Mouse (Mus musculus) adrenal gland, adult 2 months (tissue): ENCODE measurements around the gene Arhgap6. TPM values are rescaled to one million over a fixed set of nuclear protein-coding genes. Genes with fewer than 3 reads are reported as not detected.

Experiments used
- DNase-seq: peaks from one replicate; pipeline ENCODE4 v3.0.0; 2021
- polyA plus RNA-seq: library from polyadenylated mRNA; depleted of rRNA; stranded (reverse); fragments of >200 nt; gene quantifications from 2 replicates; pipeline ENCODE4 v1.2.3, GENCODE M21; 2012
- total RNA-seq, 2 experiments: library from RNA; stranded (reverse); gene quantifications; 2 replicates each; pipeline ENCODE4 v1.2.3; 2021

Arhgap6 gene
- total and polyA plus RNA-seq, 3 experiments: 0.92 to 2.9 (median 1.8) TPM

DNA sequence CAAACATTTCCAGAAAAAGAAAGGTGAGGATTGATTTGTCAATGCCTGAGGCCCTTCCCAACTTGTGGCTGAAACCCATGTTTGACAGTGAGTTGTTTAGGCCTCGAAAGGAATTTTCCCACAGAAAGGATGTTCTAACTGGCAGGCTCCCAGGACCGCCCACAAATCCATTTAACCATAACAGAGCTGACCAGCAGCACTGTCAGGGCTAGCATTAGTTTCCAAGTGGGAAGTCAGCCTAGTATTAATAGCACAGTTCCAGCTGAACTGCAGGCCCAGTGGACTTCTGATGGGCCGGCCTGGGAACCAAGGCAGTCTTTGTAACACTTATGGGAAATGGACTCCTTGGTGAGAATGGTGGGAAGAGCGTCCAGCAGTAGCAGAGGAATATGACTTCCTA lies 317.8 kb downstream of the Arhgap6 start:
- DNase-seq: peak; percentile 5

DNA sequence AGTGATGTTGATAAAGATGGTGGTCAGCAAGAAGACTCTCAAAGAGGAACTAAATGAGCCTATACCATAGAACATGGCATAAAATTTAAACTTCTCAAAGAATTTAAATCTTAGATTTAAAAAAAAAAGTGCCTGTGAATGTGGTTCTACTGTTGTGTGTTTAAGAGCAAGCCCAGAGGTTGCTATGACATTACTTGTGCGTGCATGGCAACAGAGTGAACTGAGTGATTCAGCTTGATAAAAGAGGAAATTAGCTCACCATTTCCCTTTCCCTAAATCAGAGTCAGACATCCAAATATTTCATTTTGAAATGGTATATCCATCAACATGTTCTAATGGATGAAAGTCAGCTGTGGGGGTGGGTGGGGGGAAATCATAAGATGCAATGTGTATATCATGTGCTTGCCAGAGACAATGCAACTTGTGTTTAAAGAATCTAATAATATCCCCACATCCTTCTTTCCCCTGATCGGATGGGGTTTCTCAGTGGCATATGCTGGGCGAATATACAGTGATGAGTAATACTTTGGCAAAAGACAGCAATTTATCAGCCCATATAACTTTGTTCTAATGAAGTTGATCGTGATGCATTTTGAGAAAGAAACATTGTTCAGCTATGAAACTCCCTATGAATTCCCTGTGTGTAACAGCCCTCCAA lies 328.3 kb downstream of the Arhgap6 start:
- no peak for DNase-seq

DNA sequence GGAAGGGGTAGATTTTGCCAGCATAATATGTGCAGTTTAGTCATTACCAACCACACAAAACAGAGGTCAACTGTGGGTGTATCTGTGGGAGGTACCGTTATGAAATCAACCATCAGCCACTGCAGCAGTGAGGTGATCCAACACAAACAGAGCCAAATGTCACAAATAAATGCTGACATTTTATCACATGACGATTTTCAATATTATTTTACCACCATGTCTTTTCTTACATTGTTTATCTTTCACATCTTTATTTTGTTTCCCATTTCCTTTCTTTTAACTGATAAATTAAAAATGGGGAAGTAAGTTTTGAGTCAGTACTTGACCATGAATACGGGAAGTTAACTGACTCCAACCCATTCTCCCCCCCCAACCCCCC lies 328.9 kb downstream of the Arhgap6 start:
- no peak for DNase-seq

DNA sequence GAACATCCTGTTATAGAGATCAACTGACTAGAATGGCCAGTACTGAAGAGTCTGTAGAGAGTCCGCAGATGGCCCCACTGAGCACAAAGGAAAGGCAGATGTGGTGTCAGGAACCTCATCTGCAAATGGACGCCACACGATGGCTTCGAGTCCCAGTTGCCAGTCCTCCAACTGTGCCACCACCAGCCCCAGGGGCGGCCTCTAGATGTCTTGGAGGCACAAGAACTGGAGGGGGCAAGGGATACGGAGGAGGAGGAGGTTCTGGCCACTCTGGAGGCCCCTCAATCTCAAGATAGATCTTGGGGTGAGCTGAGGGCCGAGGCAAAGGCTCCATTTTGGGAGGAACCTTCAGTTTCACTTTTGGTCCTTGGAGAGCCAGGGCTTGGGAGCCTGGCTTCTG lies 344.9 kb downstream of the Arhgap6 start:
- DNase-seq: no peak

DNA sequence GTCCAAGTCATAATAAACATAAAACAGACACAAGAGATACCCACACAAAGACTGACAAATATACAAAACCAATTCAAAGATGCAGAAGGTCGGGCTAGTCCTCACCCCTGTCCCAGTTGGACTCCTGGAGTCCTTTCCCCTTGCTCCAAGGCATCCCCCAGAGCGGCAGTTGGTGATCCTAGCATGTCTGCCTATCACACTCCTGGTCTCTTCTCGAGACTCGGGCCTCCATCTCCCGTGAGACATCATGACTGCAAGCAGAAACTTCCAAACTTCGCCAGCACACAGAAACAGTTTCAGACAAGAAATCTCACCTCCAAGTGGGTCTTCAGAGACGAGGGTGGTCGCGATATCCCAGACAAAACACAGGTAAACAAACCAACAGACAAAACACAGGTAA lies 345.6 kb downstream of the Arhgap6 start:
- no peak for DNase-seq

DNA sequence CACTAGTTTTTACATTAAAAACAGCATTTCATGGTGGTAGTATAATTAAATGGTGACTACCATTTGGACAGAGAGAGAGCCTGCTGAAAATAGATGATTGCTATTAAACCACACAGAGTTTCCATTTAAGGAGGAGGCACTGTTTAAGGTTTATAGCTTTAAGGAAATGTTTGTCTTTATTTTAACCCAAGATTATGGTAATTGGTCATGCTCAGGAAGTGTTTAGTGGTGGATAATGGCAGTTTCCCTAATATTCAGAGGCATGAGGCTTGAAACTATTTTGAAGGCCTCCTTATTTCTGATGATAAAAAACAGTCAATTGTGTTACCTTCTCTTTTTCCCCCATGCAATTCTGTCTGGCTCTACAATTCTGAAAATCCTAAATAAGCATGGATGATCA lies 358.9 kb downstream of the Arhgap6 start:
- no peak for DNase-seq

DNA sequence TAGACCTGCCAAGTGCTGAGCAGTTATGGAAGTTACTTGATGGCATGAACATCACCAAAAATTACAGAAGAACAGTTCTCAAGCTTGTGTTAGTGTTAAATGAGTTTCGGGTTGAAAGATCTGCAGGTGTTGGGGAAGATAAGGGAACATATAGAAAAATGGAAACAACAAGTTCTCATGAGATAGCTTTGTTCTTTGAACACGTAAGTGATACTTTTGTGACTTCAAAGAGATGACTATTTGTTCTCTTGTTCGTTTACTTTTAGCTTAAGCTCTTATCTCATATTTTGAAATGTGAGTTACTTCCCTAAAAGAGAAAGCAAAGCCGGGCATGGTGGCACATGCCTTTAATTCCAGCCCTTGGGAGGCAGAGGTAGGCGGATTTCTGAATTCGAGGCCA lies 363.5 kb downstream of the Arhgap6 start:
- no peak for DNase-seq

DNA sequence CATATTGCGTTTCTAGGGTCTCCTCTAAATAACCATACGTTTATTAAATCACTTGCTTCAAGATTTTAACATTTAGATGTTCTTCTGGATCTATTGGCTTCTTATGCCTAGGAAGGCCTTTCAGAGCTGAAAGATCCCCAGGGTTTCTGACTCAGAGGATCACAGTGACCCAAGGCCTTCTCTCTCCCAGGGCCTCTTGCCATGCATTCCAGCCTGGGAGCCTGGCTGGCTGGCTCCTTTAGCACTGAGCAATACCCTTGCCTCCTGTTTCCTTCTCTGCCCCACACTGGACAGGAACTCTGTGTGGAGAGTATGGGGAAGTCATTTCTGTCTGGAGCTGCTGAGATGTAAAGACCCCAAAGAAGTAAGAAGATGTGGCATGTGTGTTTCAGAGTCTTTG lies 376.1 kb downstream of the Arhgap6 start:
- DNase-seq: peak; percentile 2

DNA sequence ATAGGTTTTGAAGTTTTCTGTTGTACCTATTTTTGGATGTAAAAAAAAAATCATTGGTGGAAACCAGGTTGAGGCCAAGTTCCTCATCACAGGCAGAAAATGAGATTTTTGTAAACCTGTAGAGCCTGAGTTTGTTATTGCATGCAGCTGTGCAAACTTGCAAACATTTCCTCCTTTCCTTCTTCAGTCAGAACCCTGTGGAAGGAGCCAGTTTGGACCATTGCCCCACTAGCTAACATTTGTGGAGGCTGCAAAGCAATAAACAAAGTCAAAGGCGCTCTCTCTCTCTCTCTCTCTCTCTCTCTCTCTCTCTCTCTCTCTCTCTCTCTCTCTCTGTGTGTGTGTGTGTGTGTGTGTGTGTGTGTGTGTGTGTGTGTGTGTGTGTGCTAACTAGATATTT lies 378.9 kb downstream of the Arhgap6 start:
- no peak for DNase-seq

DNA sequence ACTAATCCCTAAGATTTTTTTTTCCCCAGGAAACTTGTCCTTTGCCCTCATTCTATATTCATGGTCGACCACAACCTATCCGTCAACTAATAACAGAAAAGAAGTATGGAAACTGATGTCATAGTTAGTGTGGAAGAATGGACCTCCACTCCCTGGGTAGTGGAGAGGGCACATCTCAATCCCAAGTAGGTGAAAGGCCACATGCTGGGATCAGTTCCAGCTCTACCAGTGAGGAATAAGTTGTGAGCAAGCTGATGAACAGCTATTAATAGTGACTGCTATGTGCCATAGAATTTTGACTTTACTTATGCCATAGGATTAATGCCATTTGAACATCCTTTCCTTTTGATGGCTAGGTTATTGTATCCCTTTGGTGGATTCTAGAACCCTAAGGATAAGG lies 383.7 kb downstream of the Arhgap6 start:
- DNase-seq: no peak

DNA sequence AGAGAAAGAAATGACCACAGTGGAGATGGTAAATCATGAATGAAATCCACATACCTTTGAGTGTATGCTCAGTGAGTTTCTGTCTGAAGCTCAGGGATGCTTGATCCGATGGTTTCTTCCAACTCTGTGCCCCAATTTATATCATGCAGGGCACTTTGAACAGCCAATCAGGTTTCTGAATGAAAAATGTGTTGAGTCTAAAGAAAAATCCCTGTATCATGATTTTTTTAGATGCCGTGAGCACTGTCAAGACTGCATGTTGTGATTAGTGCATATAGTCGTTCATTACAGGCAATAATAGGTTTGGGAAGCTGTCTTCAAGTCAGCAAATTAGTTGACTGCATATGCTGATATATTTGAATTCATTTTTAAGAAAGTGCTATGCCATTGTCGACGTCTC lies 392.2 kb downstream of the Arhgap6 start, which contains the start of gene Amelx:
Gene Amelx, minus strand, starts transcription at position 101 of the 400 bp plus-strand sequence.
- DNase-seq: no peak

DNA sequence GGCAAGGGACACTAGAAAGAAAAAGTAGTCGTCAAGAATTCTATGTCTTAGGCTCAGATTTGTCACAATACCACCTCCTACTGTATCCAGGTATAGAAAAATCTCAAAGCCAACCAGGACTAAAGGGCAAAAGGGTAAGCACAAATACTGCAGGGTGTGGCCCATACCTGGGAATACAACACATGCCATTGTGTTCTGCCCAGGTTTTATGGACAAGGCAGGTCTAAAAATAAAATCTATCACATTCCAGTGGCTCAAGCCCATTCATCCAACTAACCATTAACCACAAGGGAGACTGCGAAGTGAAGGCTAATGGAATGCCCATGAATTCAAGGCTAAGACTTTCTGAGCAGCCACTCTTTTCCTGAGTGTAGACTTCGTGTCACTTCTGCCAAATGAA lies 415.1 kb downstream of the Arhgap6 start:
- DNase-seq: no peak

DNA sequence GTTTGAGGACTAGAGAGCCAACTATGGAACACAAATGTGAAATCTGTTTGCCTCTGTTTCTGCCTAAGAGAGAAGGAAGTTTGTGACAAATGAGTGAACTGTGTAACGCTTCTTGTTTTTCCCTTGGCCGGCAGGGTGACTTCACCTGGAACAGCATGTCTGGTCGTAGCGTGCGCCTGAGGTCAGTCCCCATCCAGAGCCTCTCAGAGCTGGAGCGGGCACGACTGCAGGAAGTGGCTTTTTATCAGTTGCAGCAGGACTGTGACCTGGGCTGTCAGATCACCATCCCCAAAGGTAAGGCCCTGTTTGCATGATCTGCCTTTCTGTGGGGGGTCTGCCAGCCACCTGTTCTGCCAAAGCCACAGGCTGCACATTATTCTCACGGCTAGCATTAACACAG lies 425.2 kb downstream of the Arhgap6 start:
- no peak for DNase-seq

DNA sequence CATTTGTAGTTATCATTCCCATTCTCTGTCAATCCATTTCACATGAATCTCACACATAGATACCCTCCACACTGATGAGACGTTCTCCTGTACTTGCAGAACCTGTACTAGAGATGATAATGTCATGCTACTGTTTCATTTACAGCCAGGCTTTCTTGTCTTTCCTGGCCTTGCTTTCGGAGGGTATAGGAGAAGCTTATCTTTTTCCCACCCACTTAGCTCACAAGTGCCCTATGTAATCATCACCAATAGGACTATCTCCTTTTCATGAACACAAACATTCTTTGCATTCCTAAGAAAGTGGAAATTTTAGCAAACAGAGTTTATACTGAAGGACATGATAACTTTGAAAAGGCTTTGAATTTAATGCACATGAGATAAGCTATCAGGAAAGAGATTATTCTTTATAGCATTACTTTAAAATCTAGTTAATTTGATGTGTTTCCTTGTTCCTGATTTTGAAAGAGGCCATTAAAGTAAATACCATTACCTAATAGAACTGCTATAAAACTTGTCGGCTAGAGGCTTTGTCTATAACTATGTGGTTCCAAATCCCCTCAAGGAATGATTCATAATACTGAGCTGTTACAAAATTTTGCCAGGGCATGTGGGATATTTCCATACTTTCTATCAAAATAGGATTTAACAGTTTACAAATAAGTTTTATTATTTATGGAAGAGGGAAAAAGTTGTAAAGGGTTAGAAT lies 427.6 kb downstream of the Arhgap6 start:
- no peak for DNase-seq

DNA sequence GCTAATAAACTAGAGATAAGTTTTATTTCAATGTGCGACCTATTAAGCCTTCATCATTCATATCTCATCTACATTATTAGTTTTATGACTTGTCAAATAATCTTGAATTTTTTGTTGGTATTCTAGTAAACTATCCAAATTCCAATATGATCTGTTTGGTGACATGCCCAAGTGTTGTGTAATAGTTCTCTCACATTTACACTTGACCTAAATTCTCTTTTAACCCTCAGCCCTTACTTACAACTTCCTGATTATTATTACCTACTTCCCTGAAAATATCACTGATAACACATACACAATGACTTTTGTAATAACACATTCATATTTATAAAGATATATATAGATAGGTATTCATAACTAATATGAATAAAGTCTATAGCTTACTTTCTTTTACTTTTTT lies 461.0 kb downstream of the Arhgap6 start:
- no peak for DNase-seq

DNA sequence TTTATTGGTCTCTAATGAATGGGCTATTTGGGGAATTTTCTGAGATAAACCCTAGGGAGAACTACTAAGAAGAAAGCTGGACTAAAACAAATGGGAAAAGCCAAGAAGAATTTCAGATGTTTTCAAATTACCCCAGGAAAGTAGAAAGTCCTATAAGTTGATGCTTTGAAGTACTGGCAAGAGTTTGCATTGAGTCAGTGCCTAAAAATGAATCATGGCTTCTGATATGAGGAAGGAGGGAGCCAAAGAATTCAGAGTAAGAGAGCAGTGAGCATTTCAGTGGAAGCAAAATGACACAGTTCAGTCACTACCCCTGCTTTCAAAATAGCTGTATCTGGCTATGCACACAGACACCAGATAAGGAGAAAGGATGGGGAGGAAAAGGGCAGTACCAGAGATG lies 461.8 kb downstream of the Arhgap6 start:
- DNase-seq: no peak

DNA sequence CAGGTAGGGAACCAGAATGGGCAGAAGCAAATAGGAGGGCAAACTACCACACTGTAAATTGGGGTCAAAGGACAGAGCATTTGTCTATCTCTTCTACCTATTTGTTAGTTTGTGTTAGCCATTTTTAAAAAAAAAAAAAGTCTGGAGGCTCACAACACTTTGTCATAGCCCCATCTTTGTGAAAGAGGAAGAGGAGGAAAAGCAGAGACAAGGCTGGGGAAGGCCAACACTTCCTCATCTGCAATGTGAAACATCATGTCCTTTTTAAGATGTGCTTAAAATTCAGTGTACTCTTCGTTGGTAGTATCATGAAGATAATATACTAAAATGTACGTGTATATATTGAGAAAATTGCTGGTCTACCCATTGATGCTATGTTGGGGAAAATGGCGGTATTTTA lies 466.1 kb downstream of the Arhgap6 start:
- DNase-seq: no peak

DNA sequence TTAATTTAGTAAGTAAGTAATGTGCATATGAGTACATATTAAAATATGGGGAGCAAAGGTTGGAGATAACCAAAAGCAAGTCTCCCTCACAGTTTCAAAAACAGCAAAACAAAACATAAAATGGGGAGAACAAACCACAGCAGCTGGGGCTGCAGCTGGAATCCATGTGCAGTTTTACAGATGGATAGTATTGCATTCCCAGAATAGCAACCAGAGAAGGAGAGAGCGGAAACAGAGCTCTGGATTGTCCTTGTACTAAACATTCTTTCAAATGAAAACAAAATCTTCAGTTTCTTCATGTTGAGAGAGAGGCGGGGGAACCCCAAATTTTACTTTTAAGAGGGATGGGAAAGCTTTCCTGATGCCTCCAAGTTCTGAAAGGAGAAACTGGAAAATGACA lies 467.3 kb downstream of the Arhgap6 start:
- no peak for DNase-seq

DNA sequence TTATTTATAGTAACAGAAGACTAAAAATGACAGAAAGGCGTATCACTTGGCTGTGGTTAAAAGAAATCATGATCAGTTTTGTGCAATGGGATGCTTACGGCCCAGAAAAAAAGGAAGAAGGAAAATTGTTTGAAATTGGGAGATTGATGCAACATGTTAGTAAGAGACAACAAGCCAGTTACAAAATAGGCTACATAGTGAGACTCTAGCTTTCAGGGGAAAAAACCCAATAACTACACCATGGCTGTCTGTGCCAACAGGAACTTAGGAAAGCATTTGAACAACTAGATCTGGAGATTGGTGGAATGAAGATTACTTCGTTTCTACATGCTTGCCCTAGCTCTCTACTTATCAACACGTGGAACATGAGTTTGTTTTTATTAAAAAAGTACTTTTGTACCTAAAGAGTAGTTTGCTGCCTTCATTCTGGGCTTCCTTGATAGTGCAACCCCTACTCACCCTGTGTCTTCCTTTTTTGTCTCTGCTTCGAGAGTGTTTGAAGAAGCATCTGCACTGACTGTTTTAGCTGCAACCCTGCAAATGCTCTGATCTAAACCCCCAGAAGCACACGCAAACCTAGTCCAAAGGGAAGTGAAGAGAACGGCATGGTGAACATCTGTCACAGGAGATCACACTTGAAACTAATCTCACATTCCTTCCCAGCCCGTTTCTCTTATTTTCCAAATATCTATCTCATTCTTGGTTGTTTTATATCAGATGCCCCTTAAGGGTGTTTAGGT lies 468.7 kb downstream of the Arhgap6 start:
- no peak for DNase-seq

DNA sequence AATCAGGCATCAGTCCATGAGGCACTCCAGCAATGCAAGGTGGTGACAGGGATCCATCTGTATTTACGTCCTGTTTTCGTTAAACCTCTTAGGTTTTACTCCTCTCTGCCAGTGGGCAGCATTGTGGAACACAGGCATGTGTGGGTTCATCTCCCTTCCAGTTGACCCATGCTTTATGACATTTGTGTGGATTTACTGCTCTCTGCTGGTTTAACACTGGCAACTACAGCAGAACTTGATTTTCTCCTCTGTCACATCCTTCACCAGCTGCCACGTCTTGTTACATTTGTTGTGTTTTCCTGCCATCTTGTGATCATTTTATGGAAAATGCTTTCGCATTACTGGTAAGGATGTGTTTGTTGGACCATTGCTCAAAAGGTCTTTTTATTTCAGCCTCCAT lies 504.7 kb downstream of the Arhgap6 start:
- no peak for DNase-seq

DNA sequence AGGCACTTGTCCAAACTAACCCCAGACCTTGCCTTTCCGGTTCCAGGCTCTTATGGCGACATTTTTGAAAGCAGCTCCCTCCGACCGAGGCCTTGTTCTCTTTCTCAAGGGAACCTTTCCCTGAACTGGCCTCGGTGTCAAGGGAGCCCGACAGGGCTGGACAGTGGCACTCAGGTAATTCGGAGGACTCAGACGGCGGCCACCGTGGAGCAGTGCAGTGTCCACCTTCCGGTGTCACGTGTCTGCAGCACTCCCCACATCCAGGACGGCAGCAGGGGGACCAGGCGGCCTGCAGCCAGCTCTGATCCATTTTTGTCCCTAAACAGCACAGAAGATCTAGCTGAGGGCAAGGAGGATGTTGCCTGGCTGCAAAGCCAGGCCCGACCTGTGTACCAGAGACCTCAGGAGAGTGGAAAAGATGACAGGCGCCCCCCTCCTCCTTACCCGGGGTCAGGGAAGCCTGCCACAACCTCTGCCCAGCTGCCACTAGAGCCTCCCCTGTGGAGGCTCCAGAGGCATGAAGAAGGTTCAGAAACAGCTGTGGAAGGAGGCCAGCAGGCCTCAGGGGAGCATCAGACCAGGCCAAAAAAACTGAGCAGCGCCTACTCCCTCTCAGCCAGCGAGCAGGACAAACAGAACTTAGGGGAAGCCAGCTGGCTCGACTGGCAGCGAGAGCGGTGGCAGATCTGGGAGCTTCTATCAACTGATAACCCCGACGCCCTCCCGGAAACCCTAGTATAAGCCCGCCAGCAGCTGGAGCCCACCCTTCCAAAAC lies 507.6 kb downstream of the Arhgap6 start:
- peak; percentile 38 for DNase-seq

DNA sequence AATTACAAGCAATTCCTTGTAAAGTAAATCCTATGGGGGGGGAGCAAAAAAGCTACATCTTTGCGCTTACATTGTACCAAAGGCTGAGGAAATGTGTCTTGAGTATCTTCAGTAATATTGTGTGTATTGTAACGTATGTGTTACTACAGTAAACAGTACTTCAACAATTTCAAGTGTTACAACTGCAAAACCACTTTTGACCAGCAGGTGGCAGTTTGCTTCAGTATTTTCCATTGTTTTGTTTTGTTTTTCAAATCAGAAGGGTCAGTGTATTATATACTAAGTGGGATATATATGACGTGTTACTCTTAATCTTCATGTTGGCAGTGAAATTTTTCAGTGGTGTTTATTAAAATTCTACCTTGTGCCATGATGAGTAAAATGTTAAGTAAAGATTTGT lies 509.0 kb downstream of the Arhgap6 start:
- no peak for DNase-seq

DNA sequence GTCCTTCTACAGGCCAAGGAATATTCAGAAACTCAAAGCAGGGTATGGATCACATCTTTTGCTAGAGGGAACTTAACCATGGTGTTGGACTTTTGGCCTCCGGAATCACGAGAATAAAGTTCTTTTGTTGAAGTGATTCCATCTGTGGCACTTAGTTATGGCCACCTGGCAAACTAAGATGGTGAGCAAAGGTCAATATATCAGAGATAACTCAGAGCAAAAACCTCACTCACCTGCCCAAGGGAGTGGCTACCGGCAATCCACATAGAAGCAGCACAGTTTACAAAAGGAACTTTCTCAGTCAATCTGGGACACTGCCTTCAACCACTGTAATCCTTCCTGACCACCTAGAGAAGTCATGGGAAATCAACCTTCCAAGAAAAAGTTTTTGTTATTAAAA lies 513.7 kb downstream of the Arhgap6 start:
- no peak for DNase-seq
